Mouse (Mus musculus) heart, embryonic 15.5 days (tissue): ENCODE data around the gene Stk11ip. TPM values are rescaled to one million over a fixed set of nuclear protein-coding genes. Genes with fewer than 3 reads are reported as not detected.

Experiments used
- ATAC-seq: fragments of 200-750 bp; cut with Nextera tagmentation; replicated peaks from 2 replicates; pipeline ENCODE4 v1.8.0; 2017; ENCODE audit warnings: low read depth, moderate TSS enrichment; ENCODE audit not compliant: insufficient number of reproducible peaks, insufficient read depth, low FRiP score
- H3K27ac ChIP-seq: fragments of 300-500 bp; sonication (generic); 2 replicates; pipeline ENCODE4 v1.5.1; 2015; ENCODE audit warnings: mild to moderate bottlenecking, inconsistent platforms
- H3K27me3 ChIP-seq: fragments of 300-500 bp; sonication (generic); 2 replicates; pipeline ENCODE4 v1.6.1; 2015; ENCODE audit warnings: inconsistent platforms
- H3K36me3 ChIP-seq: fragments of 300-500 bp; sonication (generic); 2 replicates; pipeline ENCODE4 v1.6.1; 2015; ENCODE audit warnings: mild to moderate bottlenecking, inconsistent platforms
- H3K4me1 ChIP-seq: fragments of 300-500 bp; sonication (generic); replicated peaks from 2 replicates; pipeline ENCODE4 v1.6.1; 2015; ENCODE audit warnings: inconsistent platforms
- H3K4me2 ChIP-seq: fragments of 300-500 bp; sonication (generic); 2 replicates; pipeline ENCODE4 v1.6.1; 2015; ENCODE audit warnings: inconsistent platforms, mild to moderate bottlenecking, moderate library complexity
- H3K4me3 ChIP-seq: fragments of 300-500 bp; sonication (generic); 2 replicates; pipeline ENCODE4 v1.5.1; 2015; ENCODE audit warnings: mild to moderate bottlenecking, inconsistent platforms
- H3K9ac ChIP-seq: fragments of 300-500 bp; sonication (generic); 2 replicates; pipeline ENCODE4 v1.6.1; 2015; ENCODE audit warnings: mild to moderate bottlenecking, inconsistent platforms
- H3K9me3 ChIP-seq: fragments of 300-500 bp; sonication (generic); replicated peaks from 2 replicates; pipeline ENCODE4 v1.6.1; 2016; ENCODE audit warnings: inconsistent platforms
- WGBS: fragments of 180-500 bp; shearing (Covaris S2); methylation state at CpG from one replicate; pipeline ENCODE4 v1.1.7; 2015; ENCODE audit warnings: mixed read lengths; 5-methylcytosine and 5-hydroxymethylcytosine counted together
- polyA plus RNA-seq: library from polyadenylated mRNA; unstranded; fragments of >200 nt; fragmentation: Nextera tagmentation; extraction: Ambion mirVana; gene quantifications from 2 replicates; pipeline ENCODE4 v1.2.1, GENCODE M21; 2015

Stk11ip gene
- polyA plus RNA-seq, 1 experiment from 2014 or later = 10.4 TPM

- Histone ChIP-seq H3K4me1 (peaks cover 2% of the 10 kb centered on the region), H3K9me3 (no peaks in the 10 kb centered on the region), H3K27ac (no peak overlapping the region), H3K36me3 (no peaks in the 10 kb centered on the region), H3K27me3 (no peaks in the 10 kb centered on the region), H3K9ac (no peak overlapping the region), H3K4me2 (no peak overlapping the region), H3K4me3 (no peak overlapping the region)
- ATAC-seq = no peak
- WGBS = 85% methylated on average over 5 of the region's 5 CpGs
Measured at GRCm38 (mm10) chr1:75582625-75582956, 61.3 kb downstream of the Stk11ip start.

DNA sequence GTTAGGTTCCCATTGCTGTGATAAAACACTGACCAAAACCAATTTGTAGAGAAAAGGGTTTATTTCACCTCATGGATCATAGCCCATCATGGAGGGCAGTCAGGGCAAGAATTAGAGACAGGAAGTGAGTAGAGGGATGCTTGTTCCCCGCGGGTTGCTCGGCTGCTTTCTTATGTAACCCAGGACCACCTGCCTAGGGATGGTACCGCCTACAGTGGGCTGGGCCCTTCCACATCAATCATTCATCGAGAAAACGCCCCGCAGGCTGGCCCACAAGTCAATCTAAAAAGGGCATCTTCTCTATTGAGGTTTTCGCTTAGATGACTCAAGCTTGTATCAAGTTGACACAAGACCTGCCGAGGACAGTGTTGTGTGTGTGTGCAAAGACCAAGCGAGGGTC, 61.7 kb downstream of the Stk11ip start:
- no peak for ATAC-seq
- Histone ChIP-seq H3K27me3 (no peaks in the 10 kb centered on the region), H3K27ac (no peak overlapping the region), H3K9me3 (no peaks in the 10 kb centered on the region), H3K9ac (no peak overlapping the region), H3K4me1 (peaks cover 7% of the 10 kb centered on the region), H3K4me2 (no peak overlapping the region), H3K36me3 (no peaks in the 10 kb centered on the region), H3K4me3 (no peak overlapping the region)
- 73% methylated on average over 10 of the region's 10 CpGs for WGBS

- 69% methylated on average over 3 of the region's 3 CpGs for WGBS
- Histone ChIP-seq H3K36me3 (no peaks in the 10 kb centered on the region), H3K4me2 (no peak overlapping the region)
Measured at GRCm38 (mm10) chr1:75586791-75587190, 65.5 kb downstream of the Stk11ip start.

More at GRCm38 (mm10) chr1:75586791-75587190, 65.5 kb downstream of the Stk11ip start:
- no peak for ATAC-seq
- Histone ChIP-seq H3K4me1 (peaks cover 27% of the 10 kb centered on the region), H3K9me3 (no peaks in the 10 kb centered on the region), H3K4me3 (no peak overlapping the region), H3K27me3 (no peaks in the 10 kb centered on the region), H3K27ac (no peak overlapping the region), H3K9ac (no peak overlapping the region)

Other genes with a start within 250 kb of the Stk11ip start
- gene Resp18, start 243.1 kb upstream of the Stk11ip start, polyA plus RNA-seq = 0.18 and 2.4 TPM in 2 replicates
- gene Dnpep, start 203.5 kb upstream of the Stk11ip start, polyA plus RNA-seq = 108 and 123 TPM in 2 replicates
- gene Des, start 161.2 kb upstream of the Stk11ip start, polyA plus RNA-seq = 374 and 419 TPM in 2 replicates
- gene Speg, start 146.2 kb upstream of the Stk11ip start, polyA plus RNA-seq = 44.5 and 54.4 TPM in 2 replicates
- gene Gmppa, start 85.6 kb upstream of the Stk11ip start, polyA plus RNA-seq = 63.9 and 81.8 TPM in 2 replicates
- 0.40 and 0.81 TPM in 2 replicates for gene Asic4, start 71.1 kb upstream of the Stk11ip start, polyA plus RNA-seq
- 23.9 and 36.6 TPM in 2 replicates for gene Chpf, start 42.2 kb upstream of the Stk11ip start, polyA plus RNA-seq
- gene Tmem198, start 42.0 kb upstream of the Stk11ip start, polyA plus RNA-seq = 0.39 and 0.80 TPM in 2 replicates
- gene Obsl1, start 15.1 kb upstream of the Stk11ip start, polyA plus RNA-seq = 95.1 and 122 TPM in 2 replicates
- 4.1 and 5.9 TPM in 2 replicates for gene Inha, start 14.5 kb upstream of the Stk11ip start, polyA plus RNA-seq
- 28.9 and 33.4 TPM in 2 replicates for gene Slc4a3, start 24.7 kb downstream of the Stk11ip start, polyA plus RNA-seq